Mouse (Mus musculus) cerebellum, adult 11 months (tissue): ENCODE measurements around the gene Slirp.
A peak's percentile ranks its signal among the peaks of the same experiment; 100 is the strongest.

Experiments
- DNase-seq: peaks from one replicate; pipeline ENCODE4 v3.0.0; 2022

Slirp gene

GRCm38 (mm10) chr12:87443700-87444122 is at the start of gene Slirp, which contains the start of gene Alkbh1:
Gene Slirp, plus strand, starts transcription at chr12:87443896.
Gene Alkbh1, minus strand, starts transcription at chr12:87444017.
- peak; percentile 87 for DNase-seq

GRCm38 (mm10) chr12:87394316-87394715 is 49.4 kb upstream of the Slirp start:
- no peak for DNase-seq

- DNase-seq: no peak
Observed at GRCm38 (mm10) chr12:87397126-87397525, 46.6 kb upstream of the Slirp start.

- no peak for DNase-seq
Observed at GRCm38 (mm10) chr12:87397811-87398417, 45.8 kb upstream of the Slirp start.

GRCm38 (mm10) chr12:87399119-87399819 is 44.4 kb upstream of the Slirp start:
- DNase-seq: no peak

- DNase-seq: no peak
Observed at GRCm38 (mm10) chr12:87401883-87402282, 41.8 kb upstream of the Slirp start.

- DNase-seq: no peak
Observed at GRCm38 (mm10) chr12:87405165-87405564, 38.5 kb upstream of the Slirp start.

- no peak for DNase-seq
Observed at GRCm38 (mm10) chr12:87405721-87406120, 38.0 kb upstream of the Slirp start.

GRCm38 (mm10) chr12:87407869-87408605 is 35.7 kb upstream of the Slirp start:
- no peak for DNase-seq

- no peak for DNase-seq
Observed at GRCm38 (mm10) chr12:87409123-87409522, 34.6 kb upstream of the Slirp start.

GRCm38 (mm10) chr12:87410999-87411398 is 32.7 kb upstream of the Slirp start:
- no peak for DNase-seq

GRCm38 (mm10) chr12:87413179-87413790 is 30.4 kb upstream of the Slirp start:
- peak; percentile 36 for DNase-seq

GRCm38 (mm10) chr12:87415358-87415757 is 28.3 kb upstream of the Slirp start:
- no peak for DNase-seq

- DNase-seq: peak; percentile 24
Observed at GRCm38 (mm10) chr12:87416690-87417089, 27.0 kb upstream of the Slirp start.

- DNase-seq: no peak
Observed at GRCm38 (mm10) chr12:87418921-87419320, 24.8 kb upstream of the Slirp start.

- no peak for DNase-seq
Observed at GRCm38 (mm10) chr12:87419974-87420485, 23.7 kb upstream of the Slirp start.

GRCm38 (mm10) chr12:87421708-87422507 is 21.8 kb upstream of the Slirp start:
- DNase-seq: no peak

- no peak for DNase-seq
Observed at GRCm38 (mm10) chr12:87423700-87424099, 20.0 kb upstream of the Slirp start.

- no peak for DNase-seq
Observed at GRCm38 (mm10) chr12:87424516-87424915, 19.2 kb upstream of the Slirp start.

- no peak for DNase-seq
Observed at GRCm38 (mm10) chr12:87426354-87427031, 17.2 kb upstream of the Slirp start.

- DNase-seq: no peak
Observed at GRCm38 (mm10) chr12:87428295-87428694, 15.4 kb upstream of the Slirp start.

GRCm38 (mm10) chr12:87428885-87429284 is 14.8 kb upstream of the Slirp start:
- DNase-seq: no peak
